Mouse (Mus musculus) liver, adult (tissue): Measurements from ENCODE around the gene Rho.

ENCODE experiments used
- GATA4 ChIP-seq: IDR thresholded peaks from 2 replicates; pipeline ENCODE4 v1.6.1; 2014; ENCODE audit warnings: mild to moderate bottlenecking, low read length; ENCODE audit not compliant: insufficient replicate concordance

Gene Rho

DNA sequence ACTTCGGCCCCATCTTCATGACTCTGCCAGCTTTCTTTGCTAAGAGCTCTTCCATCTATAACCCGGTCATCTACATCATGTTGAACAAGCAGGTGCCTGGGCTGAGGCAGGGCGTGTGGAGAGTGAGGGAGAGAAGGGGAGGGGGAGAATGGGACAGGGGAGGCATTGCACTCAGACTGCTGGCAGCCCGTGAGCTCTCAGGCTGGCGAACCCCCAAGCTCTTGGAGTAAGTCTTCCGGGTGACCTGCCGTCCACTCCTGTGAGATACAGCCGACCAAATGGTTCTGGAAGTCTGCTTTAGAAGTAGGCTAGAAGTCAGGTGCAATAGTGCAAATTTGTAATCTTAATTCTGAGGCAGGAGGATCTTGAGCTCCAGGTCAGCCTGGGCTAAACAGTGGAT lies 4.0 kb downstream of the Rho start:
- no peak for TF ChIP-seq GATA4

DNA sequence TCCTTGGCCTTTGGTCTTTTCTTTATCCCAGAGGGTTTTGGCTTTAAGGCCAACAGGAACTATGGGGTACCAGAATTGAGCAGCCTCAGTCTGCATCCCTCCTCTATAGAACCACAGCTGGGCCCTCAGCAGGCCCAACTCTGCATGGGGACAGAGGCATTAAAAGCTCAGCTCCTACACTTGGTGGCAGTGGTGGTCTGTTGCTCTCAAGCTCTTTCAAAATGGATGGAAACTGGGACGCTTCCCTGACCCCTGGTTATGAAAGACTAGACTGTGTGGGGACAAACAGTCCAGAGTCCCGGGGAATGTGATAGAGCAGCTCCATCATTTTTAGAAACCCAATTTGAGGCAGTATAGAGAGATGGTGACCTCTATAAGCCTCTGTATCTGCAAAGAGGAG lies 6.5 kb downstream of the Rho start:
- TF ChIP-seq GATA4 = no peak

DNA sequence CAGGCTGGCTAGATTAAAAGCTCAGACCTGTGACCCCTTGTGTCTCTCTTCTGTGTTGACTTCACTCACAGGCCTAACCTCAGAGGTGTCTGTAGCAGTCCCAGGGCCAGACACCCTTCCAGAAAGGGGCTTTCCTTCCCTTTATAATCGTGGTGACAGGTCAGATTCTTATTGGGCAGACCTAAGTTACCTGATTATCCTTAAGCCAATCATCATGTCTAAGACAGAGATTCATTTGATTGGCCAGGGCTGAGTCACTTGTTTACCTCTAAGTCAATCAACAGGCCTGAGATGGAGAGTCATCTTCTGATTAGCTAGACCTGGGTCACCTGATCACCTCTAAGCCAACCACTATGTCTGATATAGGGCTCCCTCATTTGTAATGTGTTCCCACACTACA lies 7.2 kb downstream of the Rho start:
- TF ChIP-seq GATA4 = no peak

DNA sequence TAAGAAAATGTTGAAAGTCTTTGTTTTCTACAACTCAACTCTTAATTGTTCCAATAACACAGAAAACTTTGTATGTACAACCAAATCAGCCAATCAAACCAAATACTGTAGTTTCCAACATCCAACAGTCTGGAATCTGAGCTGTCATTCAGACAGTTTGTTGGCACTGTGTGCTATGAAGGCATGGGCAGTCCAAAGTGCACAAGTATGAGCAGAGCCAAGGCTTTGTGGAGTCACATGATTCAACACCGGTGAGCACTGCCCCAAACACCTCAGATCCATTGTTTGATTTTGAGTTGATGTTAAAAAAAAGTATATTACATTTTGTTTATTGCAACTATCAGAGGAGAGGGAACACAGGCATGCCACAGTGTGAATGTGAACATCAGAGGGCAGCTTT lies 9.1 kb downstream of the Rho start:
- no peak for TF ChIP-seq GATA4

DNA sequence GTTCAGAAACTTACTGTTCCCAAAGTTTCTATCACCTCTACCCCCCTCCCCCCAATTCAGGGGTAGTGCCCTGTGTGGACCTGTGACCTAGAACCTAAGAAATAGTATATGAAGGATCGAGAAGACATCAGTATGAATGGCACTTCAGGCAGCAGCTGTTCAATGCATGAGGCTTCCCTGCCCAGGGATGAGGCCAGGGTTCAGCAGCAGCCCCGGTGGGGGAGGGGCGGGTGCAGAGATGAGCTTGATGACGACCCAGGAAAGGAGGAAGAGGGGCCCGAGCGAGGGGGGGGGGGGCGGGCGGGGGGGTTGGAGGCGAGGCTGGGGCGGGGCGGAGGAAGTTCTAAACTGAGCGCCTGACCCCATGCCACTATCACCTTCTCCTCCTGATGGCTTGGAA lies 9.6 kb downstream of the Rho start:
- TF ChIP-seq GATA4 = no peak

DNA sequence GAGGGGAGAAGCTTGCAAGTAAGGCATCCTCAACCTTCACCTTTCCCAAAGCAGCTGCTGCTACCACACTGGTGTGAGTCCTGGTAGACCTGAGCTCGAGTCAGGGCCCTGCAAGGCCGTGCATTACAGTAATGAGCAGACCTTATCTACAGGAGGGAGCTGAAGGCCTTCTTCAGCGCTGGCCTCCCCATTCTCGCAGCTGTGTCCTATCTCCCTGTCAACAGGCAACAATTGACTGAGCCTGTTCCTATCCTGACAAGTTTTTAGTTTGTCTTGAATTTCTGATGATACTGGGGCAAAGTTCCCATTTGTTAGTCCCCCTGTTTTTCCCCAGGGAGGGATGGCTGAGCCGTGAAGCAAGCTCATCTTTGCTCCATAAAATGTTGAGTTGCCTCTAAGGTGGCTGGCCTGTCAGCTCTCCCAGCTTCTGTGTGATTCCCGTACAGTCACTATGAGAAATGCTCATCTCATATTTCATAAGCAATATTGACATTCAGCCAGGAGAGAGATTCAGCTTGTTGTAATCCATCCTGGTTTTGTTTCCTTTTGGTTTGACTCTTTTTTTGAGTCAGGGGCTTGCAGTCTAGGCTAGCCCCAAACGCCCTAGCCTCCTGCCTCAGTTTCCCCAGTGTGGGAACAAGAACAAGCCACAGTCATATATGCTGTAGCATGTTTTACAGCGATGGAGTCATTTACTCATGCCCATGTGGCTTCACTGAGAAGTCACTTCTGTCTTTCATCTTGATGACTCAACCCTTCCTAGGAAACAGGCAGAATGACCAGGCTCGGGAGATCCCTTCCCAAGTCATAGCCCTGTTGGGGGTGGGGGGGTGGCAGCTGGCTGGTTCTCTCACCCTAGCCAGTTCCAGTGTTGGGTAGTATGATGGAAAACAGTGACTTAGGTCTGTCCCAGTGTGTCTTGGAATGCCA lies 12.2 kb downstream of the Rho start:
- no peak for TF ChIP-seq GATA4

DNA sequence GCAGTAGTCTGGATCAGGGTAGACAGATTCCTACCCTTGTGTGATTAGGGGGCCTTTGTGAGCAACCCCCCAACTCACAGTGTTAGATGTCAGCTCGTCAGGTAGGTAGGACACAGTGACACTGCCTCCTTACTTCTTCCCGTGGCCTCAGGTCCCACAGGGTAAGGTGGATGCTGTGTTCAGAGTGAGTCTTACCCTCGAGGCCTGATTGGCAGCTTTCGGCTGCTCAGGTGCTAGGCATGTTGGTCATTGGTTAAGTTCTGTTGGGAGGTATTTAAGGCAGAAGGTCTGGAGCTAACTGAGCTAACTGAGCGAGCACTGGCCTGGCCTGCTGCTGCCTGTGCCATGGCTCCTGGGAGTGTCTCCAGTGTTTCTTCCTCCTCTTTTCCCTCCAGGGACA lies 13.1 kb downstream of the Rho start, which contains the start of gene H1foo:
Gene H1foo, plus strand, starts transcription at position 301 of the 400 bp plus-strand sequence.
- TF ChIP-seq GATA4 = no peak

DNA sequence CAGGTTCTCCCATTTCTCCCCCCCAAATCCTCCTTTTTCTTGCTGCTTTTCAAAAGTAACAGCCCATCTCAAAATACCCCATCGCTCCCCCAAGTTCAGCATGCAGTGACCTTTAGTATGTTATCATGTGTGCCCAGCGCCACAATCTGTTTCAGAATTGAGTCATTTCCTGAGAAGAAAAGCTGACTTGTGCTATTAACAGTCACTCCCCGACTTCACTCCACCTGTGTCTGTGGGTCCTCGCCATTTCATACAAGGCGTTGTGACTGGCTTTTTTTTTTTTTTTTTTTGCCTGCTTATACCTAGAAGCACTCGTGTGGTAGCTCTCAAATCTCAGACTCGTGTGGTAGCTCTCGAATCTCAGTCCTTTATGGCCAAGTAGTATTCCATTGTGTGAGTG lies 14.1 kb downstream of the Rho start:
- TF ChIP-seq GATA4 = no peak

DNA sequence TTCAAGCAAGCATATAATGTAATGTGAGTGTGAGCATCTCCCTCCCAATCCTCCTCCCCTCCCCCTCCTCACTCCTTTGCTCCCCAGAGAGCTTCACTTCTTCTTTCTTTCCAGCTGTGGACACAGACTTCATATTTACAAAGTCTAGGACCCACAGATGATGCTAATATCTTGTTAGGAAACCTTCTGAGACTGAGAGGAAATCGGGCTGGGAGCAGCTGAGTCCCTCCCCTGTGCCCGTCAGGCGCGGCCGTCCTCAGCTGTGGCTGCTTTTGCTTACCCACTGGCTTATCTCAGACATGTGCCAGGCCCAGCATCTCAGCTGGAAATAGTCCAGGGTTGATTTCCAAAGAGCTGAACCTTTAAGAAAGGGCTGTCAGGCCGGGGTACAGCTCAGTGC lies 14.8 kb downstream of the Rho start:
- TF ChIP-seq GATA4 = no peak

DNA sequence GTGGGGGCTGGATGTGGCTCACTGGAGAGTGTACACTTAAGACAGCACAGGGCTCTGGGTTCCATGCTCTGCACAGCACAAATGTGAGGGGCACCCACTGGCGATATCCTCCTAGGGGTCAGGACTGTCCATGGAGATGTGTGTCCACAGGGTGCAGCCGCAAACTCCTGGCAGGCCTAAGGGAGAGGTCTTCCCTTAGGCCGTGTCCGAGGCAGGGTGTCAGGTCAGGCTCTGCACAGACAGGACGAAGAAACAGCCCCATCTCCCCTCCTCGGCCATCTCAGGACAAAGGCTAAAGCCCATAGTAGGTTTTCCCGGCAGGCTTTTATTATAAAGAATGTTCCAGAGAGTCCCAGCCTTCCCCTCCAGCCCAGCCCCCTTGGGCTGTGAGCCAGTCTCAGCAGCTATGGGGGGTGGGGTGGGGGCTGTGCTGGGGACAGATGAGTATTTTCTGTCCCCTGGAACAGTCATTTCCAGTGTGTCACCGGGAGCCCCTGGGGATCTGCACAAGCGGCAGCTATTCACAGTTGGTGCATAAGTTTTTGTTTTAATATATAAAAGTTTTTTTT lies 23.0 kb downstream of the Rho start:
- no peak for TF ChIP-seq GATA4

DNA sequence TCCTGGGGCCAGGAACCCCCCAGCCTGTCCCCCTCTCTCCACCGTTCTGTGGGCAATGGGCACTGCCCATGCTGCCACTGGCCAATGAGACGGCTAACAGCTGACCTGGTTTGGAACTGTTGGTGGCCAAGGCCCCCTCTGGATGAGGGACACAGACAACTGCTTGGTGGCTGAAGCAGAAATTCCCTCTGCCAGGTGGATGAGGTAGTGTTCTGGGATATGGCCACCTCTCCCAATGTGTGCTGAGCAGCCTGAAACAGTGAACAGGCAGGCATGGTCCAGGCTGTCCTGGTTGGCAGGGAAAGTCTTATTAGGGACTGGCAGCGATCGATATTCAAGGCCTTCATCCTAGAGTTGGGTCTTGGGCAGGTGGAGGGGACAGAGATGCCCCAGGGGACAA lies 23.6 kb downstream of the Rho start:
- no peak for TF ChIP-seq GATA4

DNA sequence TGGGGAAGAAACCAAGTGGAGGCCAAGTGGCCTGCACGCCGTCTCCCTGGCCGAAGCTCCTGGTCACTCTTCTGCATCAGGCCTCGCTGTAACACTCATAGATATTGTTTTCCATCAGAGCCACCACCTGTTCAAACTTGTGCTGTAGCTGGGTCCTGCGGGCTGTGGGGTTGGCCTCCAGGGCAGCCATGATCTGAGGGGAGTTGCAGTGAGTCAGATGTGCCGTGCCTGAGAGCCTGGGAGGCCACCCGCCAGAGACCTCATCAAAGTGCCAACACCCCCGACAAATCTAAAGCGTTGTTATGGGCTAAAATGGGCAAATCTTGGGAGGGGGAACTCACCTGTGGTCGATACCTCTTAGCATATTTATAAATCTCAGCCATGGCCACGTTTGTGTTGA lies 24.1 kb downstream of the Rho start:
- TF ChIP-seq GATA4 = no peak

DNA sequence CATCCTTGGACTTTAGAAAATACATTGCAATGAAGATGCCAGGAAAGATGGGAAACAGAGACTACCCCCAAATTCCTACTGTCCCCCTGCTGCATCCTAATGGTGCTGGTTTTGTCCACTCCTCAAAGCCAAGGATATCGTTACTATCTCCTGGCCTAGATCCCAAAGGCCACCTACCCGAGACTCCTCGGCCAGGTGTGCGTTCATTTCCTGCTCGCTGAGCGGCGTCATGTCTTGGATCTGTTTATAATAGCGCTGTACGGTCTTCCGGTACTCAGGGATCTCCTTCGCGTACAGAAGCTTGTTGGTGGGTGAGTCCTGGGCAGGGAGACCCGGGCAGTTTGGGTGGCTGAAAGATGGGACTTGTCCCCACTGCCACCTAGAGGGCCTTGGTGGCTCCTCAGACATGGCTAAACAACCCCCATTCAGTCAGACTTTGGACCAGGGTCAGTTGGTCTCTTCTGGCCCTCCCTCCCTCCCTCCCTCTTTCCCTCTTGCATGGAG lies 24.9 kb downstream of the Rho start:
- TF ChIP-seq GATA4 = no peak

DNA sequence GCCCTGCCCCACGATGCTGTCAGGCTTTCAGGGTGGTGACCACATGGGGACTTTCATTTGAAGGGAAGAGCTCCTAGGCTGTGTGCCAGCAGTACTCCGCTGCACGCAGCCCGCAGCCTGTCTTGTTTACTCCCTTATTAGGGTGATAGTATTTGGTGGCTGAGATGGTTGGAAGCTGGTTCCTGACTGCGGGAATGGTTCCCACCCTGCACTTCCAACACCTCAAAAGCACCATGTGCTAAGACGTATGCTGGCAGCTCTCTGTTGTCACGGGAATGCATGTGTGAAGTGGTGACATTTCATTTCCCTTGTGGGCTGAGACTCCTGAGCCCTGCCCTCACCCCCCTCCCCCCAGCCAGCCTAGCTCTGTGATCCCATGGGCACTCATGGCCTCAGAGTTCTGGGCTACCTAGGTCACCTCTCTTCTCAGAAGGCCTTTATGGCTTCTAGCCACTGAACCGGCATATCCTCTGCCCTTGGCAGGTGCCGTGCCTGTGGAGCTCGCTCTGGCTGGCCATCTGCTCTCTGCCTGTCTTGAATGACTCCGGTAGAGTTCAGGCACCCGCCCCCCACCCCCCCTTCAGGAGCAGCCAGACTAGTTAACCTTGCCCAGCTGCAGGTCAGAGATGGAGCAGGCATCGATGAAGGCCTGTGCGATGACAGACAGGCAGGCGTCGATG lies 25.5 kb downstream of the Rho start:
- no peak for TF ChIP-seq GATA4

DNA sequence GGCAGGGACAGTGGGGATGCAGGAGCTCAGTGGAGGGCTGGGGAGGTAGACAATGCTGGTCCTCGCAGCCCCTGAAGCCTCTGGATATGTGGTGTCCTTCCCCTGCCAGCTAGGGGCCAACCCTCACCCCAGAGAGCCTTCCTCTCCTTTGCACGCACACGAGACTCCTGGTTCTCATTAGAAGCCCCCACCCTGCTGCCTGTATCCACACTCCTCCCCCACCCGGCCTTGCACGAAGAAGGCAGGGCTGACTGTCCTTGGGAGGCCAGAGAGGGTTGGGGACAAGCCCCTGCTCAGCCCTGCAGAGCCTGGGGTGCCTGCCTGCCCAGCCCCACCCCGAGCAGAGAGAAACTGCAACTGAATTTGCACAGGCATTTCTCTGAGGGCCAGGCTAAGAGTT lies 26.1 kb downstream of the Rho start:
- no peak for TF ChIP-seq GATA4

DNA sequence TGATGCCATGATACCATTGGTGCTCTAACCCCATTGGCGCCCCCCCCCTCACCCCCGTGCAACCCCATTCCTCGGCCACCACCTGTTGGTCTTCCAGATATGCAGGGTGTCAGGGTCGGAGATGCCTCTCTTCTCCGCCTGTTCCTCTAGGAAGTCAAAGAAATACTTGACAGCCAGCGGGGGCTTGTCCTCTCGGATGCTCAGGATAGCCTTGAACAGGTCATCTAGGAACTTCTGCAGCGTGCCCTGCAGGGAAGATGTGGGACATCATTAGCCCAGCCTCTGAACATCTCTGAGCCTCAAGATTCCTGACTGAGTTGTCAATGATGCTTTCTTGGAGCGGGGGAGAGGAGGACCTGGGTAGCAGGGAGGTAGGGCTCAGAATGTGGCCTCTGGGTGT lies 26.9 kb downstream of the Rho start:
- TF ChIP-seq GATA4 = no peak
